Mouse (Mus musculus): ENCODE measurements at regions not wholly inside any gene's neighbourhood (a gene's known extent, or its start where the extent isn't known, plus 50 kb on each side); places are given as distances from the start of the nearest gene placed in this dataset.

GRCm38 (mm10) chr7:73199967-73200366, 175.3 kb upstream of the Rgma start:
- H3K4me2 ChIP-seq, result no peak overlapping the region
- ATAC-seq (ENCODE audit: insufficient read depth) (no peak), DNase-seq (no peak)
- TF ChIP-seq CTCF (IDR thresholded peaks at IDR 0.05; ENCODE audit: low read depth), result no peak
- no peaks in the 10 kb centered on the region; the same call in 1 of the 2 replicates for H3K4me1 ChIP-seq (ENCODE audit: insufficient read depth)
- no peaks in the 10 kb centered on the region for H3K36me3 ChIP-seq (ENCODE audit: insufficient read depth)
- no peaks in the 10 kb centered on the region for H3K9me3 ChIP-seq (ENCODE audit: low read depth, low read length)
- H3K4me3 ChIP-seq (ENCODE audit: low read depth, low read length), result no peak overlapping the region
- H3K27me3 ChIP-seq (ENCODE audit: insufficient read depth, low read length), result no peaks in the 10 kb centered on the region
- WGBS, result 82% methylated on average over 6 of the region's 6 CpGs
- H3K9ac ChIP-seq, result no peak overlapping the region
- H3K27ac ChIP-seq (ENCODE audit: low read depth), result no peak overlapping the region

GRCm38 (mm10) chr7:73201330-73201729, 174.0 kb upstream of the Rgma start:
- no peak overlapping the region for H3K4me3 ChIP-seq (ENCODE audit: low read depth, low read length)
- no peaks in the 10 kb centered on the region; the same call in 1 of the 2 replicates for H3K4me1 ChIP-seq (ENCODE audit: insufficient read depth)
- H3K4me2 ChIP-seq, result no peak overlapping the region
- no peaks in the 10 kb centered on the region for H3K36me3 ChIP-seq (ENCODE audit: insufficient read depth)
- H3K9ac ChIP-seq, result no peak overlapping the region
- ATAC-seq (ENCODE audit: insufficient read depth) (no peak), DNase-seq (no peak)
- no peak for TF ChIP-seq CTCF (IDR thresholded peaks at IDR 0.05; ENCODE audit: low read depth)
- H3K27ac ChIP-seq (ENCODE audit: low read depth), result no peak overlapping the region
- H3K27me3 ChIP-seq (ENCODE audit: insufficient read depth, low read length), result no peaks in the 10 kb centered on the region
- 75% methylated on average over 6 of the region's 6 CpGs for WGBS
- H3K9me3 ChIP-seq (ENCODE audit: low read depth, low read length), result no peaks in the 10 kb centered on the region

- H3K36me3 ChIP-seq (ENCODE audit: insufficient read depth), result no peaks in the 10 kb centered on the region
- WGBS, result 65% methylated on average over 7 of the region's 7 CpGs
Measured at GRCm38 (mm10) chr7:73206922-73207811, 168.1 kb upstream of the Rgma start.

GRCm38 (mm10) chr7:73208479-73208816, 166.9 kb upstream of the Rgma start:
- no peak overlapping the region for H3K9ac ChIP-seq
- peak; percentile 28; the same call in 1 of the 2 replicates for ATAC-seq (ENCODE audit: insufficient read depth)
- H3K27me3 ChIP-seq (ENCODE audit: insufficient read depth, low read length), result no peaks in the 10 kb centered on the region
- no peak for TF ChIP-seq CTCF (IDR thresholded peaks at IDR 0.05; ENCODE audit: low read depth)
- H3K4me1 ChIP-seq (ENCODE audit: insufficient read depth), result peaks cover 7% of the 10 kb centered on the region; the same call in 1 of the 2 replicates
- peak overlapping the region; percentile 63 for H3K27ac ChIP-seq (ENCODE audit: low read depth)
- DNase-seq, result no peak
- no peaks in the 10 kb centered on the region for H3K9me3 ChIP-seq (ENCODE audit: low read depth, low read length)
- H3K36me3 ChIP-seq (ENCODE audit: insufficient read depth), result no peaks in the 10 kb centered on the region
- H3K4me2 ChIP-seq, result 0 out of 2 replicates have a peak overlapping the region, but pooled peaks have one; percentile 25
- 65% methylated on average over 4 of the region's 4 CpGs for WGBS
- no peak overlapping the region for H3K4me3 ChIP-seq (ENCODE audit: low read depth, low read length)

More at GRCm38 (mm10) chr7:73206922-73207811, 168.1 kb upstream of the Rgma start:
- Histone ChIP-seq H3K4me3 (ENCODE audit: low read depth, low read length) (no peak overlapping the region), H3K9ac (no peak overlapping the region), H3K9me3 (ENCODE audit: low read depth, low read length) (no peaks in the 10 kb centered on the region), H3K27me3 (ENCODE audit: insufficient read depth, low read length) (no peaks in the 10 kb centered on the region), H3K4me2 (no peak overlapping the region), H3K27ac (ENCODE audit: low read depth) (no peak overlapping the region), H3K4me1 (ENCODE audit: insufficient read depth) (peaks cover 7% of the 10 kb centered on the region; the same call in 1 of the 2 replicates)
- DNase-seq (no peak), ATAC-seq (ENCODE audit: insufficient read depth) (no peak)
- TF ChIP-seq CTCF (IDR thresholded peaks at IDR 0.05; ENCODE audit: low read depth), result no peak

- no peaks in the 10 kb centered on the region for H3K36me3 ChIP-seq (ENCODE audit: insufficient read depth)
- H3K4me3 ChIP-seq (ENCODE audit: low read depth, low read length), result no peak overlapping the region
- H3K4me1 ChIP-seq (ENCODE audit: insufficient read depth), result peaks cover 7% of the 10 kb centered on the region; the same call in 1 of the 2 replicates
- ATAC-seq (ENCODE audit: insufficient read depth) (peak; percentile 84), DNase-seq (peak; percentile 54)
- peak overlapping the region; percentile 63 for H3K27ac ChIP-seq (ENCODE audit: low read depth)
- peak overlapping the region; percentile 29 for H3K9ac ChIP-seq
- H3K27me3 ChIP-seq (ENCODE audit: insufficient read depth, low read length), result no peaks in the 10 kb centered on the region
- no peaks in the 10 kb centered on the region for H3K9me3 ChIP-seq (ENCODE audit: low read depth, low read length)
- 23% methylated on average over 18 of the region's 18 CpGs for WGBS
- TF ChIP-seq CTCF (IDR thresholded peaks at IDR 0.05; ENCODE audit: low read depth), result no peak
- H3K4me2 ChIP-seq, result peak overlapping the region; percentile 25
Measured at GRCm38 (mm10) chr7:73208817-73209602, 166.3 kb upstream of the Rgma start.

- 81% methylated on average over 7 of the region's 7 CpGs for WGBS
- H3K9me3 ChIP-seq (ENCODE audit: low read depth, low read length), result no peaks in the 10 kb centered on the region
- no peak overlapping the region for H3K9ac ChIP-seq
- H3K4me3 ChIP-seq (ENCODE audit: low read depth, low read length), result no peak overlapping the region
- H3K4me1 ChIP-seq (ENCODE audit: insufficient read depth), result peaks cover 7% of the 10 kb centered on the region; the same call in 1 of the 2 replicates
- no peaks in the 10 kb centered on the region for H3K36me3 ChIP-seq (ENCODE audit: insufficient read depth)
- H3K27ac ChIP-seq (ENCODE audit: low read depth), result no peak overlapping the region
- no peak for TF ChIP-seq CTCF (IDR thresholded peaks at IDR 0.05; ENCODE audit: low read depth)
- no peaks in the 10 kb centered on the region for H3K27me3 ChIP-seq (ENCODE audit: insufficient read depth, low read length)
- DNase-seq (no peak), ATAC-seq (ENCODE audit: insufficient read depth) (no peak)
- no peak overlapping the region for H3K4me2 ChIP-seq
Measured at GRCm38 (mm10) chr7:73210078-73210477, 165.2 kb upstream of the Rgma start.

Data from lung, embryonic 14.5 days (tissue).